Mouse (Mus musculus): ENCODE measurements around the gene Daw1.

Daw1 gene

DNA sequence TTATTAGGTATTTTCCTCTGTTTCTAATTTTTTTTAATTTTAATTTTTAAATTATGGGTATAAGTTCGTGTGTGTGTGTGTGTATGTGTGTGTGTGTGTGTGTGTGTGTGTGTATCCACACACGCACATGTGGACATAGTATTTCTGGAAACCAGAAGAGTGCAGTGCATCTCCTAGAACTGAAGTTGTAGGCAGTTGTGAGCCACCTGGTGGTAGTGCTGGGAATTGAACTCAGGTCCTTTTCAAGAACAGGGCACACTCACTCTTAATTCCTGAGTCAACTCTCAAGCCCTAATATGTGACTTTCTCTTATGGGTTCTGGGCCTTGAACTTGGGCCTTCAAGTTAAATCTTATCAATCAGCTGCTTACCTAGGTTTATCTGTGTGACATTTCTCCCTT is 27.6 kb downstream of the Daw1 start:
- peak in 1 of 2 experiments; percentile 16 for DNase-seq (ENCODE audit: low spot score in 2 of 2)

DNA sequence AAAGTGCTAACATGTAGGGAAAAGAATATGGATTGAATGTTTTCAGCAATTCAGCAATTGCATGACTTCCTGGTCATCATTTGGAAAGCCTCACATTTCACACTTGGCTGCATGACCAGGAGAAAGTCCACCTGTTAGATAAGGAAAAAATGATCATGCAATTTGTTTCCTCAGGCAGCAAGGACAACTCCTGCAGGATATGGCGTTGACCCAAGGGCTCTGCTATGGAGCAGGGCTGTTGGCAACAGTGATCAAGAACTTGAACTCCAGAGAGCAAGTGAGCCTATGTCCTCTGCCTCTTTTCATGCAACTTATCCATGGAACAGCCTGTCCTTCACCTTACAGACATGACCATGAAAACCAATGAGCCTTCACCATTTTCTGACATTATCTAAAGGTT is 50.4 kb downstream of the Daw1 start:
- no peak for DNase-seq (ENCODE audit: low spot score in 2 of 2)

DNA sequence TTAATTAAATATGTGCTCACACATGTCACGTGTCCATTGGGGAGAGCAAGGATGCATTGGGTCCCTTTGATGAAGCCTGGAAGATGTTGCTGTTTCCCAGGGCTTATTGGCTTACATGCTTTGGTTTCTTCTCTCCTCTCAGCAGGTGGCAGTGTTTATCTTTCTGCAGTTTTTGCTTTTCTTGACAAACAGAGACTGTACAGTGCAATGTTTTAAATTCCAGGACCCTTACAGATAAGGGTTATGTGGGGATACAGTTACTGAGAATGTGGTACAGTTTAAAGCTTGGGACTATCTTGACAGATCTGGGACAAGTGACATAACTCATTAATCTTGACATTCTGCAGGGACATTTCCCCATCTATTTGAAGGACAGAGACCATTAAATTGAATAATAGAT is 58.7 kb downstream of the Daw1 start:
- no peak for DNase-seq (ENCODE audit: low spot score in 2 of 2)

DNA sequence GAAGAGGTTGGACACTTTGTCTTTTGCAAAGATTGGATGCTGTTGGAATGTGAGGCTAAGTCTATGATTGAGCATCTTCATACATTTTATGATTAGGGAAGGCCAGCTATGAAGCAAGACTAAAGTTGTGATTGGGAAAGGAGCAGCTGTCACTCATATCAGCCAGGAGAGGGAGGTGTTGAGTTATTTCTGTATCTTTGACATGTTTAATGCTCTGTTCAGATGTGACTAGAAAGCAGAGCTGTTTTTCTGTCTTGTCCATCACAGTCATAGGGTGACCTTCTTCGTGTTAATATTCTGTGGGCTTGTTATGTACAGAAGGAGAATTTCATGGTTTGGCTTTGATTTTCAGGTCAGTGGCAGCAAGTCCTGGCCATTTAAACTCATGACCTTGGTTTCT is 63.5 kb downstream of the Daw1 start:
- no peak for DNase-seq (ENCODE audit: low spot score in 2 of 2)

DNA sequence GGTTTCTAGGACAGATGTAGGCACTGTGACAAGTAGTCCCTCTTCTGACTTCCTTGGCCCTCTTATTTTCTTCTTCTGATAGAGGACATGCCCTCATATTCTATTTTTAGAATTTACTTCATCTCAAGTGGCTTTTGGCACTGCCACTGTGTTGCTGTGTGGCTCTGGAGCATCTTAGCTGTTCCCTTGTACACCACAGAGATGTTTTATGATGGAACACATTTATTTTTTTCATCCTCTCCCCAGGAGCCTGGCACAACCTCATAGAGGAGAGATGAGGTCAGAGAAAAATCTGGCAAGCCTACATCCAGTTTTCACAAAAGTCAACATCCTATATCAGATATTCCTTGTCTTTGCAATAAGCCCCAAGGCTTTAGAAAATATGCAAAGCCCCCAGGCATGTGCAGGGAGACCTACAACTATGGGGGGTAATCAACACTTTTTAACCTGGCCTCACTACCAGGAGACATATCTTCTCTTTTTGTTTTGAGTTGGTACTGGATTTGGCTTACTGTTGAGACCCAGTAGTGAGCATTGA is 64.9 kb downstream of the Daw1 start:
- DNase-seq (ENCODE audit: low spot score in 2 of 2) = no peak

DNA sequence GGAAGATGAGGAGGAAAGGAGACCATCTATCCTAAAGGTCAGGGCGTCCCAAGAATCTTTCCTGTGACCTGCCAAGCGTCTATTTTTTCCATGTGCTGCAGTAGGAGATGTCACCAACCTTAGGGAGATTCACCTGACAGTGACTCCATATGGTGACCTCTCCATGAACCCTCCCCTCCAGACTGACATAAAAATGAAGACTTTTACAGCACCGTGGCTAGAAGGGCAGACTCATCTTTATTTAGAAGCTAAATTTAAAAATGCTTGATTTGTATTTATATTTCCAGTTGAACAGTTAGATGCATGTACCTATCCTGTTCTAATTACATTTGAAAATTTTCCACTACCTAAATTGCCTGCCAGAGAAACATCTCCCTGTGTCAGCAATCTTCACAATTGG is 68.4 kb downstream of the Daw1 start:
- DNase-seq (ENCODE audit: low spot score in 2 of 2) = no peak

DNA sequence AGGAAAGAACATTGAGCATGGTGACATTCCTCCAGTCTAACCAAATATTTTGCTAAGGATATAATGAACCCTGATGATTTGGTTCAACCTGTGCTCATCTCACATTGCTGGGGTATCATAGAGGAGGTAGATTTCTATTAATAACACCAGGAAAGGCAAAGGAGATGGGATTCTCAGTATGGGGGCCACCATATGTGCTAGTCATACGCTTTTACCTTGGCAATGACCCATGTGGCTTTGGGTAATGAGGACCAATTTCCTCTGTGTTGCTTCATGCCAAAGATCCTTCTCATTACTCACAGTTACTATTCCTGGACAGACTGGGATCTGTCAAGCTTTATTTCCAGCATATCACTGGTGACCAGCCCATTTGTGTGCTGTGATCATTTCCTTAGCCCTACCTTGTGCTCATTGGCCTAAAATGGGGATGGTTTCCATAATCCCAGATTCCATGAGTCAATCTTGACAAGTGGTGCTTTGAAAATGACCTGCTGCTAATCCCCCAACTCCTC is 88.7 kb downstream of the Daw1 start:
- no peak for DNase-seq (ENCODE audit: low spot score in 2 of 2)

DNA sequence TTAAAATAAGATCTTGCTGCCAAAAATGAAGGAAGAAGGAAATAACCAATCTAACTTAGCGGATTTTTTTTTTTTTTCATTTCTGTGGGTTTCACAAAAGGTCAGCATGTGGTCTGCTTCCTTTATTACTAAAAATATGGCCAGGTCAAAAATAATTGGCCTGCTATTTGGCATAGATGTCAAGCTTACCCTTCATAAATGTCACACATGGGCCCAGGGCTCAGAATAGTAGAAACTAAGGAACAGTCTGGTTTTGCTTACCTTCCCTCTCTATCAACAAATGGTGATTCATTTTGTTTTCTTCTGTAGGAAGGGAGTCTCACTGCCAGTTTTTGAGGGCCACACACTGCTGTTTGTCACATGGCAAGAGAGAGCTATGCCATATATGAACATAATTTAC is 92.2 kb downstream of the Daw1 start:
- no peak for DNase-seq (ENCODE audit: low spot score in 2 of 2)

Data from heart, adult 9 months (tissue).